Mouse (Mus musculus): ENCODE results near the gene Ifit1.

DNA sequence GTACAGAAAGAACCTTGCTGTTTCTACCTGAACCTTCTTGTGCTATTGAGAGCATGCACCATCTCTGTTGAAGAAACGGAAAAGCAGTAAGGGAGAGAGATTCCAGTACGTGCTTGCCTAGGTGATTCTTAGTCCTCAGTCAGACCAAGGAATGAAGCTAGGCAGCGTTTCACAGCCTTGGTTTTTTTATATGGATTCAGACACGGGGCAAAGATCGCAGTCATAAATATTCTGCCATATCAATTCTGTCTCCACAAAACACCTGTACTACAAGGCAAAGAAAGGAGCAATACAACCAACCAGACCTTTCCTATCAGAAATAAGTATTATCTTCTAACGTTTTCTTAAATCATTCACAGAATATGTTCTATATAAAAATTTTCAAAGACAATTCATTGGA lies 50.7 kb downstream of the Ifit1 start:
- no peak for TF ChIP-seq CTCF (conservative IDR thresholded peaks at IDR 0.05; ENCODE audit: insufficient read depth, insufficient read length, low read depth, low read length)
- TF ChIP-seq POLR2A (IDR thresholded peaks at IDR 0.05; ENCODE audit: low read depth, low read length): no peak

Data from kidney, adult 2 months (tissue).